Mouse (Mus musculus) G1E (cell line): ENCODE measurements at regions not wholly inside any gene's neighbourhood (a gene's known extent, or its start where the extent isn't known, plus 50 kb on each side); places are given as distances from the start of the nearest gene placed in this dataset.

Experiments
- CTCF ChIP-seq: IDR thresholded peaks from 2 replicates; pipeline ENCODE4 v1.5.1; 2012; ENCODE audit warnings: low read depth, low read length, inconsistent platforms, mixed read lengths
- GATA1 ChIP-seq: IDR thresholded peaks from 2 replicates; pipeline ENCODE4 v1.6.1; 2012; ENCODE audit warnings: borderline replicate concordance, low read length, inconsistent platforms, mixed read lengths

- TF ChIP-seq CTCF: no peak
- TF ChIP-seq GATA1: no peak
Observed at GRCm38 (mm10) chr1:186454393-186455085, 251.2 kb downstream of the Tgfb2 start.
